Mouse (Mus musculus): Measurements from ENCODE around the gene Dnmt1. TPM values are rescaled to one million over a fixed set of nuclear protein-coding genes. Genes with fewer than 3 reads are reported as not detected.

Dnmt1 gene
- polyA plus RNA-seq, 1 experiment = 41.2 TPM

DNA sequence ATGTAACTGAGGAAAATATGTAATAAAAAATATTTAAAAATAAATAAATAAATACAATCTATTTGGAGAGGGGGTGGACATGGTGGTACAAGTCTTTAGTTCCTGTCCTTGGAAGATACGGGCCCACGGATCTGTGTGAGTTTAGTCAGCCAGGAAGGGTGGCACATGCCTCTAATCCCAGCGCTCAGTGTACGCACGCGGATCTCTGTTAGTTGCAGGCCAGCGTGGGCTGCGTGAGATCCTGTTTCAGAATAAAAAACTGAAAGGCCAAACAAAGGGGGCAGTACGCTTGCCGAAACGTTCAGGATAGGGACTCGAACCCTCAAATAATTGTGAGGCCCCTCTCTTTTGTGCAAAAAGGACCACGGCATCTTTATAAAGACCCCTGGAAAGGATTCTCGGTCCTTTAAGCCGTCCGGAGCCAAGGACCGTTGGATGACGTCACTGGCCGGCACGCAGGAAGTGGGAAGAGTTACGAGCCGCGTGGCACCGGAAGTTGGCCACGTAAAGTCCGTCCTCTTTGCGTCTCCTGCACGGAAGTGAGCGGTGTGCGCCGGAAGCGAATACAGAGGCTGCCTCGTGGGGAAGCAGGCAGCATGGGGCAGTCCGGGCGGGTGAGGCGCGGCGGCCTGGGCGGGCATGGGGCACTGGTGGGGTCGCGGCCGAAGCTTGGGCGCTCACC lies 71.8 kb downstream of the Dnmt1 start, which contains the start of gene Ppan:
TSS of gene Ppan (plus strand) at position 472 of the 682 bp plus-strand sequence.
- DNase-seq (ENCODE audit: extremely low spot score in 1 of 2, low spot score in 1 of 2) = peak; percentile 95 to 98

DNA sequence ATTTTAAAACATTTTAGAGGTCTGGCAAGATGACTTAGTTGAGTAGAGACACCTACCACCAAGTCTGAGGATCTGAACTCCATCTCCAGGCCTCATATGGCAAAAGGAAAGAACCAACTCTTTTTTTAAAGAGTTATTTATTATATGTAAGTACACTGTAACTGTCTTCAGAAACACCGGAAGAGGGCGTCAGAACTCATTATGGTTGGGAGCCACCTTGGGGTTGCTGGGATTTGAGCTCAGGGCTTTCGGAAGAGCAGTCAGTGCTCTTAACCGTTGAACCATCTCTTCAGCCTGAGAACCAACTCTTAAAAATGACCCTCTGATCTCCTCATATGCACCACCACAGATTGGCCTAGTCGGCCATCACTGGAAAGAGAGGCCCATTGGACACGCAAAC lies 72.5 kb downstream of the Dnmt1 start:
- no peak for DNase-seq (ENCODE audit: extremely low spot score in 1 of 2, low spot score in 1 of 2)

DNA sequence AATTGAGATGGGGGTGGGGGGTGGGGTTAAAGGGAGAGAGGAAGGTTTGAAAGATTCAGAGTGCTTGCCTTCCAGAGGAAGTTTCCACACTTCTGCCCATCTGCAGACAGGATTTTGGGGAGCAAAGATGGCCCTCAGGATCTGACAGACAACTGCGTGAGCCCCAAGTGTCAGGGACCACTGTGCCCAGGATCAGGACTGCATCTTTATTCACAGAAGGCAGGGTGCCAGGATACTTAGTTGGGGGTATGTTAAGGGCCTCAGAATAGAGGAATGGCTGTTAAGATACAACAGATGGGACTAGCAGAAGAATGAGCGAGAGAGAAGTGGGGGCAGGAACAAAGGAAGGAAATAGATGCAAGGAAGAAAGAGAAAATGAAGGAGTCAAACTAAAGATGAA lies 73.1 kb downstream of the Dnmt1 start:
- no peak for DNase-seq (ENCODE audit: extremely low spot score in 1 of 2, low spot score in 1 of 2)

GRCm38 (mm10) chr9:20879097-20879792 lies 80.4 kb downstream of the Dnmt1 start, which contains the start of gene Angptl6:
TSS of gene Angptl6 (minus strand) at chr9:20879727.
- DNase-seq (ENCODE audit: extremely low spot score in 1 of 2, low spot score in 1 of 2) = no peak

DNA sequence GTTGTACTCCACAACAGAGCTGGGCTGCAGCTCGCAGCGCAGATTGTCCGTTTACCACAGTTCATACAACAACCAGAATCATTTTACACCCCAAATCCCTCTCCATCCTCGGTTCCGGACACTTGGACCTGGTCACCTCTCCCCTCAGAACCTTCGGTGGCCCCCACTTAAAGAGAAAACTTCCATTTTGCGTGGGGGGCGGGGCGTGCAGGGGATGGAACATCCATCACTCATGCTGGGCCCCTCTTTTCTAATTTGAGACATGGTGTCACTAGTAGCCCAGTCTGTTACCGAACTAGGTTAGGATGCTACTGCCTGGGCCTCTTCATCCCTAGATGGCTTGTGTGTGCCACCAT lies 81.0 kb downstream of the Dnmt1 start:
- DNase-seq (ENCODE audit: extremely low spot score in 1 of 2, low spot score in 1 of 2) = peak in 1 of 2 experiments; percentile 54

- peak; percentile 99 for DNase-seq (ENCODE audit: extremely low spot score in 1 of 2, low spot score in 1 of 2)
Measured at GRCm38 (mm10) chr9:20878041-20878709, 81.5 kb downstream of the Dnmt1 start.

DNA sequence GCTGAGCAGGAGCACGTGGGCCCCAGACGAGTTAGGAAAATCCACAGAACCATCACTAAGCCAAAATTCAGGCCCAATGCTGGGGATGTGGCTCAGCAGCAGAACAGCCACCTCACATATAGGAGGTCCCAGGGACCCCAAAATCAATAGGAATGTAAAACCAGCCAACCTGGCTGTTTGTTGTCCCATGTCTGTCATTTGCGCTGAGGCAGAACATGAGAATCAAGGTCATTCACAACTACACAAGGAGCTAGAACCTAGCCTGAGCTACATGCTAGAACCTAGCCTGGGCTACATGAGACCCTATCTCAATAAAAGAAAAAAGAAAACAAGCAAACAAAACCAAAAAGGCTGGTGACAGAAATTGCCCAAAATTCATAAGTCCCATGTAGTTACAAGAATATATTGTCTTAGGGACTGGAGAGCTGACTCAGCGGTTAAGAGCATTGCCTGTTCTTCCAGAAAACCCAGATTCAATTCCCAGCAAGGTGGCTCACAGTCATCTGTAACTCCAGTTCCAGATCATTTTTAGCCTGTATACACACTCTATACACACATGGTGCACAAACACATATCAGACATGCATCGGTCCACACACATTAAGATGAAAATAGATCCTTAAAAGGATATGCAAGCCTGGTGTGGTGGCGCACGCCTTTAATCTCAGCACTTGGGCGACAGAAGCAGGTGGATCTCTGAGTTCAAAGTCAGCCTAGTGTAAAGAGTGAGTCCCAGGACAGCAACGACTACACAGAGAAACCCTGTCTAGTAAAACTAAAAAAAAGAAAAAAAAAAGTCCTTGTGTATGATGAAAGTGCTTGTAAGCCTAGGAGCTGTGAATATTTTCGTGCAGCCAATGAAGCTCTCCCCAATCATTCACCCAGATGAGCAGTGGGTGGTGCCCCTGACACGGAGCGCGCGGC lies 82.3 kb downstream of the Dnmt1 start:
- DNase-seq (ENCODE audit: extremely low spot score in 1 of 2, low spot score in 1 of 2) = no peak

DNA sequence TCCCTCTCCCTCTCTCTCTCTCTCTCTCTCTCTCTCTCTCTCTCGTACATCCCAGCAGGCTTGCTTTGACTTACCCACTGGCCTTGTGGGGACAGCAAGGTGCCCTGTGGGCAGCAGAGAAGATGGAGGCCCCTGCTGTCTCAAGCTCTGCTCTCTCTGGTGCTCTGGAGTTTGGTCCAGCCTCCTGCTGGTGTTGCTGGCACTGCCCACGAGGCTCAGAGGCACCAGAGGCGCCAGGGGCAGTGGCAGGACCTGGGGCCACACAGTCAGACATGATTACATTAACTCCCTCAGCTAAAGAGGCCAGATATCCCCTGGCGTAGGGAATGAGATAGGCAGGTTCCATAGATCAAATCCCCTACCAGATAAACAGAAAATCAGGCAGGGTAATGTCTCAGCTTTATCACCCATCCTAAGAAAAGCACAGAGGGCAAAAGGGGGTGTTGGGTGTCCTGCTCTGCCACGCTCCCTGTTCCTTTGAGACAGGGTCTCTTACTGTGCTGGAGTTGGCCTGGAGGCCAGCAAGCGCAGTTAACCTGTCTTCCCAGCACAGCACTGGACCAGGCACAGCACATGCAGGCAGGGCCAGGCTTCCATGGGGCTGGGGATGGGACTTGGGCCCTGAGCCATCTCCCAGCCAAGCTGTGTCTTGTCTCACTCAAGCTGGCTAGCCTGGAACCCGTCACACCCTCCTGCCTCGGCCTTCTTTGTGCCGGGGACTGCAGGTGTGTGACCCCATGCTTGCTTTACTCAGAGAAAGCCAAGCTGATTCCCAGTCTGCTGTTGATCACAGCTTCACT lies 83.2 kb downstream of the Dnmt1 start:
- no peak for DNase-seq (ENCODE audit: extremely low spot score in 1 of 2, low spot score in 1 of 2)

GRCm38 (mm10) chr9:20875021-20875790 lies 84.5 kb downstream of the Dnmt1 start:
- peak in 1 of 2 experiments; percentile 73 for DNase-seq (ENCODE audit: extremely low spot score in 1 of 2, low spot score in 1 of 2)

DNA sequence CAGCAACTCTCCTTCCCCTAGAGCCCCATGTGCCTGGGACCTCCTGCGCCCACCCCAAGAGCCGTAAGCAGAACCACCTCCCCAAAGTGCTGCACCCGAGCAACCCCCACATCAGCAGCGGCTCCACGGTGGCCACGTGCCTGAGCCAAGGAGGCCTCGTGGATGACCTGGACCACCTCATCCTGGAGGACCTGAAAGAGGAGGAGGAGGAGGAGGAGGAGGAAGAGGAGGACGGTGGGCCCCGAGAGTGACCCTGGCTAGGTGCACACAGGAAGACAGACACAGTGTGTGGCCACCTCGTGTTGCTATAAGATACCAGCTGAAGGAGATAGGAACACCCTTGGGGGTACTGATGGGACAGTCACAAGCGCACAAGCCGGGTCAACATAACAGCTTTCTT lies 86.2 kb downstream of the Dnmt1 start:
- DNase-seq (ENCODE audit: extremely low spot score in 1 of 2, low spot score in 1 of 2) = no peak

- no peak for DNase-seq (ENCODE audit: extremely low spot score in 1 of 2, low spot score in 1 of 2)
Measured at GRCm38 (mm10) chr9:20872991-20873390, 86.7 kb downstream of the Dnmt1 start.

DNA sequence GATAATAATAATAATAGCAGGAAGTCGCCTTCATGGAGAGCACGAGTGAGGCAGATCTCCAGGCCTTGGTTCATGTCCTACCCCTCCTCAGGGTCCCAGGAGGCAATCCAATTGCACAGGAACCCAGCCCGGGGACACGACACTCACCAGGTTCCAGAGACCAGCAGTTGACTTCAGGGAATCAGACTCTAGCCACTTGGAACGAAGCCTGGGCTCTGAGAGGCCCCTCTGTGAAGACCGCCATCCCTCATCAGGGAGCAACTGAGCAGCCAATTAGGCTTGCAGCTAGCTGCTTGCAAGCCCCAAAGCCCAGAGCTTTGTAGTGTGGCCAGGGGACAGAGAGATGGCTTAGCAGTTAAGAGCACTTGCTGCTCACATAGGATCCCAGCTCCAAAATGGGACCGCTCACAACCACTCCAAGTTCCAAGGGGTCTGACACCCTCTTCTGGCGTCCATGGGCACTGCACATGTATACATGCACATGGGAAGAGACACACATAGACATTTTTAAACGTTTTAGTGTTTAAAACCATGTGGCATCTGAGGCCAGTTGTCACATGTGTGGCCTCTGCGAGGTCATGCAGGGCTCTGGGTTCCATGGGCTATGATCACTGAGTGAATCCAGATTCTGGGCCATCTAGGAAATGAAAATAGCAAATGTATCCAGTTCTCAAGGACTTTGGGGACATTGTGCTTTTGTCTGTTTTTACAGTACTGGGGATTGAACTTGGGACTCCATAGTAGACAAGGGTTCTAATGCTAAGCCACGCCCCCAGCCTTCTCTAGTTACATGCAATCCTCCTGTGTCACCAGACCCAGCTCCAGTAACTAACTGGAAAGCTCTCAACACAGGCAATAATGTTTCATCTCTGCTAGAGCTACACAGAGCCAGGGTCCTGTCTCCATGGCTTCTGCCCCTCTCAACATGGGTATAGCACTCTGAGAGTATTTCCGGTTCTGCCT lies 89.2 kb downstream of the Dnmt1 start:
- no peak for DNase-seq (ENCODE audit: extremely low spot score in 1 of 2, low spot score in 1 of 2)

DNA sequence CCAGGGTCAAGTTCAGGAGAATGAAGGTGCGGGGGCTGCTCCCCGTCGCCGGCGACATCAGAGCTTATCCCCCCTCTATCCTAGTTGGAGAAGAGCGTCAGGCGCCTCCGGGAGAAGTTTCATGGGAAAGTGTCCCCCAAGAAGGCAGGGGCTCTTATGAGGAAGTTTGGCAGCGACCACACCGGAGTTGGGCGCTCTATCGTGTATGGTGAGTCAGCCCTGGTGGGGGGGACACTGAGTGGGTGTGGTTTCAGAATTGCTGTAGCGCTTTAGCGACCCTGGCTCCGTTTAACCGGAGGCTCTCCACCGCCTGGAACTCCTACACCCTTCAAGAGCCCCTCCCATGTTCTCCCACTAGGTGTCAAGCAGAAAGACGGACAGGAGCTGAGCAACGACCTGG lies 90.4 kb downstream of the Dnmt1 start:
- no peak for DNase-seq (ENCODE audit: extremely low spot score in 1 of 2, low spot score in 1 of 2)

DNA sequence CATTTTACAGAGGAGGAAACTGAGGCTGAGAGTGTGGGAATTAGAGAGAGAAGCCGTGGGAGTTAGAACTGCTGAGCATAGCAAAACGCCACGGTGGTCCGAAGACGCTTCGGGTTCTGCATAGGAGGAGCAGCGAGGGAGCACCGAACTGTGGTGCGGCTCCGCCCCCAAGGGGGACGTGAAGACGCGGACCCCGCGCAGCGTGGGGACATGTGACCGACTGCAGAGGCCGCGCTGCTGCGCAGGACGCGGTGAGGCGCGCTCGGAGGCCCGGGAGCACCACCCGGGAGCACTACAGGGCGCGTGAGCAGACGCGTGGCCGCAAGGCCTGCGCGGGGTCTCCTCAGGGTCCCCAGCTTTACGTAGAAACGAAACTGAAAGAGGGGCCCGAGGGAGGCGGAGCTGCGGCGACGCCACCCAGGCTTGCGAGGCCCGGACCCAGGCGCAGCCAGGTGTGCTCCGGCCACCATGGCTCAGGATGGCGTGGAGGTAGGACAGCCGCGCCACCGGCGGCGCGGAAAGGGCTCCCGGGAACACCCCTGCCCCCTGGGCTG lies 91.2 kb downstream of the Dnmt1 start, which contains the start of gene A230050P20Rik:
TSS of gene A230050P20Rik (plus strand) at position 195 of the 554 bp plus-strand sequence.
- DNase-seq (ENCODE audit: extremely low spot score in 1 of 2, low spot score in 1 of 2) = peak in 1 of 2 experiments; percentile 76

DNA sequence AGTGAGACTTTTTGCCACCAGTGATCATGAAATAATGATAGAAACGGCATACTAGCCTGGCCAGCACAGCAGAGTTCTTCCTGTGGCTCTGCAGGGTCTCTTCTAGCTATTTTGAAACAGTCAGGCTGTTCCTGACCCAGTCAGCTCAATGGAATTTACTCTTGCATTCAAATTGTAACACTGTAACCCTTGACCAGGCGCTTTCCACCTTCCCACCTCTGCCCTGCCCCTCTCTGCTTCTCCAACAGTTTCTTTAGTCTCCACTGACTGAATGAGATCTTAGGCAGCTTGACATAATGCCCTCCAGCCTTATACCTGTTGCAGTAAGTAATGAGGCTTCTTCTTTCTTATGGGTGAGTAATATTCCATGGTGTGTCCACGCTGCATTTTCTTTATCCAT lies 92.8 kb downstream of the Dnmt1 start:
- DNase-seq (ENCODE audit: extremely low spot score in 1 of 2, low spot score in 1 of 2) = no peak

GRCm38 (mm10) chr9:20862225-20862624 lies 97.5 kb downstream of the Dnmt1 start:
- DNase-seq (ENCODE audit: extremely low spot score in 1 of 2, low spot score in 1 of 2) = no peak

- peak in 1 of 2 experiments; percentile 50 for DNase-seq (ENCODE audit: extremely low spot score in 1 of 2, low spot score in 1 of 2)
Measured at GRCm38 (mm10) chr9:20861821-20862220, 97.9 kb downstream of the Dnmt1 start.
